8 mouse cellular contexts compared by ENCODE assay signal in genomic region chr11:9048011-9048702, GRCm38 (mm10). TPM values are rescaled to one million over a fixed set of nuclear protein-coding genes. Genes with fewer than 3 reads are reported as not detected.
DNase-seq lines count a peak whose midpoint lies in the region; ATAC-seq lines count a peak whose summit lies in the region.

Gene Gm11992, plus strand, starts transcription at chr11:9048594.

- H3K4me2 ChIP-seq in intestine, embryonic 15.5 days (replicated peaks): peak within 1 kb of the TSS; percentile 95

- H3K9me3 ChIP-seq in intestine, embryonic 15.5 days: no peaks in the 10 kb centered on the region

- WGBS in intestine, embryonic 15.5 days: 4% methylated on average over 21 of the region's 21 CpGs

- DNase-seq in adrenal gland, postnatal 10 days: peak; percentile 91
- peak; percentile 83 for DNase-seq in embryo, embryonic 9.5 days (ENCODE audit: extremely low spot score)
- DNase-seq in gastrocnemius, postnatal 36 days: peak; percentile 53 to 59
- DNase-seq in left cerebral cortex, postnatal 14 days (ENCODE audit: low spot score in 2 of 2): peak; percentile 80 to 84
- peak; percentile 82 for DNase-seq in right cerebral cortex, postnatal 14 days
- peak; percentile 74 to 84 for DNase-seq in urinary bladder, postnatal 4 days (ENCODE audit: low spot score in 2 of 2)

- peaks cover 6% of the 10 kb centered on the region; the same call in 1 of the 2 replicates for H3K4me1 ChIP-seq in intestine, embryonic 15.5 days (replicated peaks)

- no peaks in the 10 kb centered on the region for H3K36me3 ChIP-seq in intestine, embryonic 15.5 days

- ATAC-seq in intestine, embryonic 15.5 days: peak; percentile 100
- peak; percentile 99 for ATAC-seq in megakaryocyte-erythroid progenitor cell, adult 5-6 weeks (replicated peaks; ENCODE audit: low FRiP score, low TSS enrichment, poor library complexity, severe bottlenecking)

- H3K27me3 ChIP-seq in intestine, embryonic 15.5 days (replicated peaks): peaks cover 10% of the 10 kb centered on the region

- intact Hi-C loops in gastrocnemius, postnatal 36 days (cut with DNase I): no loop called here
- intact Hi-C loops in left cerebral cortex, postnatal 14 days (cut with DNase I): no loop called here

- peak within 1 kb of the TSS; percentile 48 for H3K4me3 ChIP-seq in intestine, embryonic 15.5 days (replicated peaks)

- no peak within 1 kb of the TSS for H3K27ac ChIP-seq in intestine, embryonic 15.5 days

- peak within 1 kb of the TSS; percentile 32 for H3K9ac ChIP-seq in intestine, embryonic 15.5 days

RNA-seq across cellular contexts. Expression of gene Gm11992, which starts in this region (rescaled TPM):
- total RNA-seq in adrenal gland, postnatal 10 days (2021): under 1 TPM; 0.27 TPM
- not detected for total RNA-seq in gastrocnemius, postnatal 36 days (2021)
- polyA plus RNA-seq in intestine, embryonic 15.5 days (2015; fragmentation: Nextera tagmentation; extraction: Ambion mirVana): 0.50 and 0.58 TPM in 2 replicates
- total RNA-seq in left cerebral cortex, postnatal 14 days (2021): under 1 TPM; 0.76 to 0.94 TPM
- 0.92 TPM in 1 of 2 replicates, not detected in the other for total RNA-seq in megakaryocyte-erythroid progenitor cell, adult 5-6 weeks (2014; fragmentation: Nextera tagmentation)
- total RNA-seq in megakaryocyte-erythroid progenitor cell, adult 5-6 weeks (2017): 0.38 TPM in 1 of 2 replicates, not detected in the other

Comparison
In these comparisons a context has a peak if more than half of its experiments do, and no peak if none do; other contexts are left out.
1. Peak in DNase-seq in adrenal gland, postnatal 10 days; RNA of the gene not detected or under 1 TPM.
2. Peak in DNase-seq in gastrocnemius, postnatal 36 days; RNA of the gene not detected or under 1 TPM.
3. Peak in ATAC-seq, H3K4me3 ChIP-seq, H3K9ac ChIP-seq and H3K4me2 ChIP-seq in intestine, embryonic 15.5 days; RNA of the gene not detected or under 1 TPM.
4. Peak in DNase-seq in left cerebral cortex, postnatal 14 days; RNA of the gene not detected or under 1 TPM.
5. Peak in ATAC-seq in megakaryocyte-erythroid progenitor cell, adult 5-6 weeks; RNA of the gene not detected or under 1 TPM.